Mouse (Mus musculus) lung, adult 10 weeks (tissue): Measurements from ENCODE around the gene Guca2b. TPM values are rescaled to one million over a fixed set of nuclear protein-coding genes. Genes with fewer than 3 reads are reported as not detected.

Experiments used
- polyA plus RNA-seq: library from polyadenylated mRNA; stranded (reverse); fragments of 350-450 nt; fragmentation: Illumina TruSeq; extraction: RNeasy Lipid Tissue Mini Kit (QIAGEN cat#74804); gene quantifications from one replicate; pipeline ENCODE4 v1.2.3, GENCODE M21; 2014; ENCODE audit warnings: low read depth, low replicate concordance; ENCODE audit not compliant: insufficient read depth

Gene Guca2b
- not detected for polyA plus RNA-seq

GRCm38 (mm10) chr4:119658731-119659130 lies at the start of gene Guca2b:
Gene Guca2b (minus strand): TSS chr4:119658954.

DNA sequence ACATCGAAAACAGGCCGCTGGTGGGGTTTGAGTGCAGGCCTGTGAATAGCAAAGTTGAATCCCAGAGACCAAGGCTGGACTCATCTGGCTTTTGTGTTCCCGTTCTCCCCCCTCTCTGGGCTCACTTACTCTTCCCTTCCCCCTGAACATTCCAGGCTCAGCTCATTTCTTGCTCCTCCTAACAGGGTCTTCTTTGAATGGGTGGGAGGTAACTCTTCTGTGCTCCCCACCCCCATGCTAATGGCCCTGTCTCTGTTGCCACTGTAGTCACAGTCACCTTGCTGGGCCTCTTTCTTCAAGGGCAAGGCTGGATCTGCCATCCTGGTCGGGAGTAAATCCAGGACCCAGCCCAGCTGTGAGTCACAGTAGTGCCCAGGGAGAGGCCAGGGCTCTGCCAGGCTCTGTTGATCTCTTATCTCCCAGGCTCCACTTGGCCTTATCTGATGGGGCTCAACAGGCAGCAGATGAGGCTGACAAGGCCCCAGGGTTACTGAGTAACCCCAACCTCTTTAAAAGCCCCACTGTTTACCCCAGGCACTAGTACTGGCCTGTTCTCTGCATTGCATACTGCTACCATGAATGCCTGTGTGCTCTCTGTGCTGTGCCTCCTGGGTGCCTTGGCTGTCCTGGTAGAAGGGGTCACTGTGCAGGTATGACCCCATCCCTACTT lies 21.4 kb downstream of the Guca2b start, which contains the start of gene Guca2a:
Guca2a (plus strand) TSS at position 529 of the 670 bp plus-strand sequence.

Other genes starting within 250 kb of the Guca2b start
- gene Ccdc30, start 243.4 kb downstream of the Guca2b start, polyA plus RNA-seq = 6.5 TPM
- gene Ppcs, start 236.5 kb downstream of the Guca2b start, polyA plus RNA-seq = 13.9 TPM
- 3.1 TPM for gene Zmynd12, start 236.1 kb downstream of the Guca2b start, polyA plus RNA-seq
- gene Rimkla, start 166.3 kb downstream of the Guca2b start, polyA plus RNA-seq = not detected
- 9.1 TPM for gene Foxj3, start 122.0 kb downstream of the Guca2b start, polyA plus RNA-seq
- 4.3 TPM for gene Frg2f1, start 119.4 kb downstream of the Guca2b start, polyA plus RNA-seq
- gene Guca2a, start 21.2 kb downstream of the Guca2b start, polyA plus RNA-seq = not detected
- 17.5 TPM for gene Hivep3, start 74.8 kb upstream of the Guca2b start, polyA plus RNA-seq